Mouse (Mus musculus) liver, adult 2 months (tissue): Measurements from ENCODE around the gene Sulf2.

Source experiments
- CTCF ChIP-seq: fragments of 200-500 bp; IDR thresholded peaks from 2 replicates; pipeline ENCODE4 v1.5.1; 2011; ENCODE audit warnings: low read depth, low read length, control low read depth
- POLR2A ChIP-seq: fragments of 200-500 bp; IDR thresholded peaks from 2 replicates; pipeline ENCODE4 v1.6.1; 2011; ENCODE audit warnings: low read length, control low read depth; ENCODE audit not compliant: insufficient read depth; ENCODE audit errors: extremely low read depth

- TF ChIP-seq CTCF (no peak), POLR2A (no peak)
Observed at GRCm38 (mm10) chr2:166024621-166025020, 130.8 kb downstream of the Sulf2 start.
